Mouse (Mus musculus): ENCODE measurements around the gene Cyp2r1. TPM values are rescaled to one million over a fixed set of nuclear protein-coding genes. Genes with fewer than 3 reads are reported as not detected.
"Not testable (repeated sequence)": the region's sequence is repeated elsewhere in the genome, so short reads cannot be mapped to it uniquely, and the experiment has no call there.

The Cyp2r1 gene
- total RNA-seq (2014; fragmentation: Nextera tagmentation), result not detected in 2 replicates
- total RNA-seq (2017), result 0.06 and 0.16 TPM in 2 replicates
- not detected in 2 replicates for polyA plus RNA-seq (2012)

- Histone ChIP-seq H3K36me3 (replicated peaks) (no peaks in the 10 kb centered on the region), H3K4me1 (ENCODE audit: insufficient read depth, low read depth, low read length) (no peaks in the 10 kb centered on the region), H3K9me3 (replicated peaks) (peaks cover 8% of the 10 kb centered on the region), H3K4me3 (ENCODE audit: low read depth, low read length) (0 out of 2 replicates have a peak within 1 kb of the TSS, but pooled peaks have one; percentile 19), H3K27me3 (ENCODE audit: insufficient read depth, low read length) (peaks cover 7% of the 10 kb centered on the region)
- ATAC-seq (ENCODE audit: extremely low read depth, insufficient number of reproducible peaks, low FRiP score, poor library complexity, severe bottlenecking) (no peak), DNase-seq (ENCODE audit: low spot score) (no peak)
- TF ChIP-seq GATA1 (IDR thresholded peaks at IDR 0.05; ENCODE audit: borderline replicate concordance, low read length), result no peak
- TF ChIP-seq CTCF (IDR thresholded peaks at IDR 0.05; ENCODE audit: low read depth, low read length), result no peak
- no peak for TF ChIP-seq TAL1 (conservative IDR thresholded peaks at IDR 0.05; ENCODE audit: low read depth, low read length)
- TF ChIP-seq GATA2 (IDR thresholded peaks at IDR 0.05; ENCODE audit: borderline replicate concordance, low read depth, low read length), result no peak
- TF ChIP-seq POLR2AphosphoS5 (IDR thresholded peaks at IDR 0.05; ENCODE audit: insufficient replicate concordance, low read depth, low read length), result no peak
These were observed at the start of gene Cyp2r1 for GRCm38 (mm10) chr7:114562531-114563241. Cyp2r1 (minus strand) TSS chr7:114562972.

- DNase-seq (ENCODE audit: low spot score); H3K9me3 ChIP-seq (replicated peaks); H3K4me1 ChIP-seq (ENCODE audit: insufficient read depth, low read depth, low read length); H3K4me3 ChIP-seq (ENCODE audit: low read depth, low read length); H3K27me3 ChIP-seq (ENCODE audit: insufficient read depth, low read length); ATAC-seq (ENCODE audit: extremely low read depth, insufficient number of reproducible peaks, low FRiP score, poor library complexity, severe bottlenecking); H3K36me3 ChIP-seq (replicated peaks): not testable (repeated sequence)
These were observed 31.6 kb upstream of the Cyp2r1 start for GRCm38 (mm10) chr7:114594391-114594790.

- Histone ChIP-seq H3K9me3 (replicated peaks) (no peaks in the 10 kb centered on the region), H3K27me3 (ENCODE audit: insufficient read depth, low read length) (no peaks in the 10 kb centered on the region), H3K36me3 (replicated peaks) (no peaks in the 10 kb centered on the region), H3K4me1 (ENCODE audit: insufficient read depth, low read depth, low read length) (peaks cover 6% of the 10 kb centered on the region; the same call in 1 of the 2 replicates), H3K4me3 (ENCODE audit: low read depth, low read length) (no peak overlapping the region)
- TF ChIP-seq POLR2AphosphoS5 (IDR thresholded peaks at IDR 0.05; ENCODE audit: insufficient replicate concordance, low read depth, low read length) (no peak), CTCF (IDR thresholded peaks at IDR 0.05; ENCODE audit: low read depth, low read length) (no peak), GATA1 (IDR thresholded peaks at IDR 0.05; ENCODE audit: borderline replicate concordance, low read length) (no peak), TAL1 (conservative IDR thresholded peaks at IDR 0.05; ENCODE audit: low read depth, low read length) (no peak), GATA2 (IDR thresholded peaks at IDR 0.05; ENCODE audit: borderline replicate concordance, low read depth, low read length) (no peak)
- no peak for ATAC-seq (ENCODE audit: extremely low read depth, insufficient number of reproducible peaks, low FRiP score, poor library complexity, severe bottlenecking)
- no peak for DNase-seq (ENCODE audit: low spot score)
These were observed 19.7 kb upstream of the Cyp2r1 start for GRCm38 (mm10) chr7:114582441-114582840.

GRCm38 (mm10) chr7:114581200-114581599, 18.4 kb upstream of the Cyp2r1 start:
- H3K4me1 ChIP-seq (ENCODE audit: insufficient read depth, low read depth, low read length), result peaks cover 14% of the 10 kb centered on the region; the same call in 1 of the 2 replicates
- no peaks in the 10 kb centered on the region for H3K9me3 ChIP-seq (replicated peaks)
- no peaks in the 10 kb centered on the region for H3K36me3 ChIP-seq (replicated peaks)
- ATAC-seq (ENCODE audit: extremely low read depth, insufficient number of reproducible peaks, low FRiP score, poor library complexity, severe bottlenecking) (no peak), DNase-seq (ENCODE audit: low spot score) (no peak)
- no peak for TF ChIP-seq CTCF (IDR thresholded peaks at IDR 0.05; ENCODE audit: low read depth, low read length)
- no peak for TF ChIP-seq POLR2AphosphoS5 (IDR thresholded peaks at IDR 0.05; ENCODE audit: insufficient replicate concordance, low read depth, low read length)
- H3K27me3 ChIP-seq (ENCODE audit: insufficient read depth, low read length), result peaks cover 4% of the 10 kb centered on the region; the same call in 1 of the 2 replicates
- no peak overlapping the region for H3K4me3 ChIP-seq (ENCODE audit: low read depth, low read length)

GRCm38 (mm10) chr7:114580426-114580825, 17.7 kb upstream of the Cyp2r1 start:
- H3K36me3 ChIP-seq (replicated peaks), result no peaks in the 10 kb centered on the region
- no peak for TF ChIP-seq GATA1 (IDR thresholded peaks at IDR 0.05; ENCODE audit: borderline replicate concordance, low read length)
- no peak for TF ChIP-seq POLR2AphosphoS5 (IDR thresholded peaks at IDR 0.05; ENCODE audit: insufficient replicate concordance, low read depth, low read length)
- no peak for TF ChIP-seq TAL1 (conservative IDR thresholded peaks at IDR 0.05; ENCODE audit: low read depth, low read length)
- TF ChIP-seq CTCF (IDR thresholded peaks at IDR 0.05; ENCODE audit: low read depth, low read length), result peak; percentile 29; the same call in 1 of the 2 replicates
- no peak for TF ChIP-seq GATA2 (IDR thresholded peaks at IDR 0.05; ENCODE audit: borderline replicate concordance, low read depth, low read length)
- no peaks in the 10 kb centered on the region for H3K9me3 ChIP-seq (replicated peaks)
- no peak for ATAC-seq (ENCODE audit: extremely low read depth, insufficient number of reproducible peaks, low FRiP score, poor library complexity, severe bottlenecking)
- peaks cover 14% of the 10 kb centered on the region; the same call in 1 of the 2 replicates for H3K4me1 ChIP-seq (ENCODE audit: insufficient read depth, low read depth, low read length)
- H3K27me3 ChIP-seq (ENCODE audit: insufficient read depth, low read length), result peaks cover 4% of the 10 kb centered on the region; the same call in 1 of the 2 replicates
- H3K4me3 ChIP-seq (ENCODE audit: low read depth, low read length), result no peak overlapping the region
- DNase-seq (ENCODE audit: low spot score), result no peak

- ATAC-seq (ENCODE audit: extremely low read depth, insufficient number of reproducible peaks, low FRiP score, poor library complexity, severe bottlenecking) (no peak), DNase-seq (ENCODE audit: low spot score) (no peak)
- TF ChIP-seq CTCF (IDR thresholded peaks at IDR 0.05; ENCODE audit: low read depth, low read length) (no peak), GATA2 (IDR thresholded peaks at IDR 0.05; ENCODE audit: borderline replicate concordance, low read depth, low read length) (no peak), POLR2AphosphoS5 (IDR thresholded peaks at IDR 0.05; ENCODE audit: insufficient replicate concordance, low read depth, low read length) (no peak), GATA1 (IDR thresholded peaks at IDR 0.05; ENCODE audit: borderline replicate concordance, low read length) (no peak), TAL1 (conservative IDR thresholded peaks at IDR 0.05; ENCODE audit: low read depth, low read length) (no peak)
- Histone ChIP-seq H3K4me3 (ENCODE audit: low read depth, low read length) (no peak overlapping the region), H3K27me3 (ENCODE audit: insufficient read depth, low read length) (peaks cover 4% of the 10 kb centered on the region; the same call in 1 of the 2 replicates), H3K4me1 (ENCODE audit: insufficient read depth, low read depth, low read length) (peaks cover 14% of the 10 kb centered on the region; the same call in 1 of the 2 replicates), H3K9me3 (replicated peaks) (no peaks in the 10 kb centered on the region; the same call in 1 of the 2 replicates), H3K36me3 (replicated peaks) (no peaks in the 10 kb centered on the region)
These were observed 14.9 kb upstream of the Cyp2r1 start for GRCm38 (mm10) chr7:114577665-114578064.
